Mouse (Mus musculus) lung, adult 2 months (tissue): ENCODE measurements around the gene Iqgap3. TPM values are rescaled to one million over a fixed set of nuclear protein-coding genes. Genes with fewer than 3 reads are reported as not detected.

Experiments
- DNase-seq: peaks from one replicate; pipeline ENCODE4 v3.0.0; 2022
- H3K4me1 ChIP-seq: fragments of 200-500 bp; 2 replicates; pipeline ENCODE4 v1.6.1; 2011; ENCODE audit warnings: low read length; ENCODE audit not compliant: control insufficient read depth, insufficient read depth
- H3K4me3 ChIP-seq: fragments of 200-500 bp; replicated peaks from 2 replicates; pipeline ENCODE3; 2011; ENCODE audit warnings: low read depth, mild to moderate bottlenecking, control low read depth, low read length; ENCODE audit errors: extremely low read depth
- CTCF ChIP-seq: fragments of 200-500 bp; IDR thresholded peaks from 2 replicates; pipeline ENCODE4 v1.5.1; 2011; ENCODE audit warnings: mild to moderate bottlenecking, low read length, control low read depth; ENCODE audit not compliant: insufficient read depth
- POLR2A ChIP-seq: fragments of 200-500 bp; IDR thresholded peaks from 2 replicates; pipeline ENCODE4 v1.6.1; 2011; ENCODE audit warnings: low read depth, mild to moderate bottlenecking, control low read depth, low read length, borderline replicate concordance; ENCODE audit errors: extremely low read depth
- WGBS: fragments of 180-500 bp; shearing (Covaris S2); methylation state at CpG from one replicate; pipeline ENCODE4 v1.1.7; 2018; 5-methylcytosine and 5-hydroxymethylcytosine counted together
- polyA plus RNA-seq: library from polyadenylated mRNA; depleted of rRNA; stranded (reverse); fragments of >200 nt; gene quantifications from 2 replicates; pipeline ENCODE4 v1.2.3, GENCODE M21; 2012; rRNA removed

The Iqgap3 gene
- polyA plus RNA-seq, 1 experiment: 2.5 TPM

DNA sequence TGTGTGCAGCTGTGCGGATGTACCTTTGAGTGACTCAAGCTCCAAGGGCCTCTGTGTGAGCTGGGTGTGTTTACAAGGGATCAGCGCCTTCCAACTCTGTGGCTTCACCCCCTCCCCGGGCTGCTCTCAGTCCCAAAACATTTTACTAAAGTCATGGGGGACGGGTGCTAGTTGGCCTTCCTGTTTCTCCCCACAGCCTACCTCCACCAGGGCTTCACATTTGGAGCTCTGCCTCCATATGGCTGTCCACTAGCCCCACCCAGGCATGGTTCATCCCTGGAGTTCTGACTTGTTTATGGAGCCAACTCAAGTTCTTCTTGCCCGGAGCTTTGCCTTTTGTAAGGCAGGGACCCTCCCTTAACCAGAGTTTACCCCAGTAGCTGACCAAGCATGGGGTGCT, 88.6 kb downstream of the Iqgap3 start:
- DNase-seq: no peak
- Histone ChIP-seq H3K4me3 (no peak overlapping the region), H3K4me1 (0 out of 2 replicates have a peak, but pooled peaks cover 2% of the 10 kb centered on the region)
- 84% methylated on average over 5 of the region's 5 CpGs for WGBS
- TF ChIP-seq CTCF: no peak
- TF ChIP-seq POLR2A: no peak

Other genes starting within 250 kb of the Iqgap3 start
- 2.6 and 2.8 TPM in 2 replicates for gene Sh2d2a, start 235.2 kb upstream of the Iqgap3 start, polyA plus RNA-seq
- gene Prcc, start 196.4 kb upstream of the Iqgap3 start, polyA plus RNA-seq: 26.2 and 30.7 TPM in 2 replicates
- 51.6 and 82.6 TPM in 2 replicates for gene Hdgf, start 175.7 kb upstream of the Iqgap3 start, polyA plus RNA-seq
- gene Mrpl24, start 162.5 kb upstream of the Iqgap3 start, polyA plus RNA-seq: 26.7 and 45.8 TPM in 2 replicates
- gene Isg20l2, start 151.7 kb upstream of the Iqgap3 start, polyA plus RNA-seq: 10.7 and 12.8 TPM in 2 replicates
- gene Rrnad1, start 151.3 kb upstream of the Iqgap3 start, polyA plus RNA-seq: 28.3 and 29.7 TPM in 2 replicates
- gene Crabp2, start 133.3 kb upstream of the Iqgap3 start, polyA plus RNA-seq: 15.1 TPM in 1 of 2 replicates, not detected in the other
- 26.4 and 31.4 TPM in 2 replicates for gene Nes, start 110.9 kb upstream of the Iqgap3 start, polyA plus RNA-seq
- gene Bcan, start 81.7 kb upstream of the Iqgap3 start, polyA plus RNA-seq: 7.2 and 8.3 TPM in 2 replicates
- gene Hapln2, start 54.4 kb upstream of the Iqgap3 start, polyA plus RNA-seq: 0.06 and 0.37 TPM in 2 replicates
- gene Gpatch4, start 38.9 kb upstream of the Iqgap3 start, polyA plus RNA-seq: 5.7 and 7.2 TPM in 2 replicates
- 90.5 and 117 TPM in 2 replicates for gene Naxe, start 23.5 kb upstream of the Iqgap3 start, polyA plus RNA-seq
- gene Ttc24, start 3.7 kb upstream of the Iqgap3 start, polyA plus RNA-seq: not detected in 2 replicates
- 87.0 and 94.3 TPM in 2 replicates for gene Mef2d, start 60.4 kb downstream of the Iqgap3 start, polyA plus RNA-seq
- 8.2 and 14.5 TPM in 2 replicates for gene Rhbg, start 172.7 kb downstream of the Iqgap3 start, polyA plus RNA-seq
- gene Gm38392, start 205.2 kb downstream of the Iqgap3 start, polyA plus RNA-seq: 0.40 and 0.49 TPM in 2 replicates
- gene Tsacc, start 215.0 kb downstream of the Iqgap3 start, polyA plus RNA-seq: 2.1 and 3.3 TPM in 2 replicates
- 59.5 and 77.6 TPM in 2 replicates for gene Cct3, start 215.1 kb downstream of the Iqgap3 start, polyA plus RNA-seq
- gene Glmp, start 243.1 kb downstream of the Iqgap3 start, polyA plus RNA-seq: 148 and 183 TPM in 2 replicates